Mouse (Mus musculus): ENCODE measurements around the gene Mroh8. TPM values are rescaled to one million over a fixed set of nuclear protein-coding genes. Genes with fewer than 3 reads are reported as not detected.

The Mroh8 gene
- polyA plus RNA-seq, 1 experiment from 2014 or later: 0.46 TPM

DNA sequence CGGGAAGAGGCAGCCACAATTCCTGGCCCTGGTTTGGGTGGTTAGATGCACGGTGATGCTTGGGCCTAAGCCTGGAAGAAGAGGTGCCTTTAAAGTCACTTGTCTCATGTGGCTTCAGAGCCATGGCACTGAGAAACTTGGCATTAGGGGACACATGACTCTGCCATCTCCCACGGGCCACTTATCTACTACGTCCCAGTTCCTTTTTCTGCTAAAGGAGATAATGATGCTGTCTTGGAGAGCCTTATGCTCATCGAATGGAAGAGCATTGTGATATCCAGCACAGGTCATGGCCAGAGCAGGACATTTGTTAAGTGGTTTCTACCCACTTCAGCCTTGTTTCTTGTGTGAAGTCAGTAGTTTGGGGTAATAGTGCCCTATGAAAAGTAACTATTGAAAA lies 9.6 kb upstream of the Mroh8 start:
- H3K36me3 ChIP-seq: peaks cover 84% of the 10 kb centered on the region
- H3K4me3 ChIP-seq: no peak overlapping the region
- H3K27me3 ChIP-seq (replicated peaks): no peaks in the 10 kb centered on the region
- no peak overlapping the region for H3K27ac ChIP-seq (ENCODE audit: poor library complexity, severe bottlenecking)
- 74% methylated on average over 5 of the region's 5 CpGs for WGBS
- no peaks in the 10 kb centered on the region for H3K9me3 ChIP-seq (replicated peaks)
- H3K4me1 ChIP-seq (replicated peaks): no peaks in the 10 kb centered on the region
- no peak for ATAC-seq (ENCODE audit: insufficient number of reproducible peaks, low FRiP score)
- no peak overlapping the region for H3K4me2 ChIP-seq
- no peak overlapping the region for H3K9ac ChIP-seq

- Histone ChIP-seq H3K27ac (ENCODE audit: poor library complexity, severe bottlenecking) (no peak overlapping the region), H3K4me3 (no peak overlapping the region), H3K4me2 (no peak overlapping the region), H3K9ac (no peak overlapping the region), H3K27me3 (replicated peaks) (no peaks in the 10 kb centered on the region), H3K36me3 (peaks cover 85% of the 10 kb centered on the region), H3K4me1 (replicated peaks) (no peaks in the 10 kb centered on the region), H3K9me3 (replicated peaks) (no peaks in the 10 kb centered on the region)
- WGBS: 27% methylated on average over 3 of the region's 3 CpGs
- no peak for ATAC-seq (ENCODE audit: insufficient number of reproducible peaks, low FRiP score)
These were observed 8.2 kb upstream of the Mroh8 start for GRCm38 (mm10) chr2:157287542-157287941.

DNA sequence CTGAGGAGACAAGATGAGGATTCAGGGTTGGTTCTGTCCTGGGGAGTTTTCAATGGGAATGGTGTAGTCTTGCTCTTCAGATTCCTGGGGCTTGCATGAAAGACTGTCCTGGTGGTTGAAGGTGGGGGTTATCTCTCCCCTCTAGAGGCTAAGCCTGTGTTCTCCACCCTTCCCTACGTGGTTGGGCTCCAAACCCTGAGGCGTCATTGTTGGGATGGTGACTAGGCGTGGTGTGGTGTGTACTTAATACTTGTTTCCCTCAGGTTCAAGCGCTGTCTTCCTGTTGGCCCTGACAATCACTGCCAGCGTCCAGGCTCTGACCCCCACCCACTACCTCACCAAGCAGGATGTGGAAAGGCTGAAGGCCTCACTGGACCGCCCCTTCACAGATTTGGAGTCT lies 4.0 kb upstream of the Mroh8 start:
- Histone ChIP-seq H3K9ac (no peak overlapping the region), H3K27me3 (replicated peaks) (no peaks in the 10 kb centered on the region), H3K27ac (ENCODE audit: poor library complexity, severe bottlenecking) (no peak overlapping the region), H3K4me3 (no peak overlapping the region), H3K4me2 (no peak overlapping the region), H3K36me3 (peaks cover 53% of the 10 kb centered on the region), H3K4me1 (replicated peaks) (peaks cover 19% of the 10 kb centered on the region), H3K9me3 (replicated peaks) (no peaks in the 10 kb centered on the region)
- no peak for ATAC-seq (ENCODE audit: insufficient number of reproducible peaks, low FRiP score)
- WGBS: 78% methylated on average over 6 of the region's 6 CpGs

- H3K27ac ChIP-seq (ENCODE audit: poor library complexity, severe bottlenecking): peak within 1 kb of the TSS; percentile 93
- H3K9ac ChIP-seq: peak within 1 kb of the TSS; percentile 96
- H3K27me3 ChIP-seq (replicated peaks): no peaks in the 10 kb centered on the region
- H3K4me3 ChIP-seq: peak within 1 kb of the TSS; percentile 98
- peaks cover 22% of the 10 kb centered on the region for H3K36me3 ChIP-seq
- no peaks in the 10 kb centered on the region for H3K9me3 ChIP-seq (replicated peaks)
- H3K4me2 ChIP-seq: peak within 1 kb of the TSS; percentile 89
- ATAC-seq (ENCODE audit: insufficient number of reproducible peaks, low FRiP score): peak; percentile 100
- H3K4me1 ChIP-seq (replicated peaks): peaks cover 23% of the 10 kb centered on the region
- WGBS: under 1% methylated on average over 62 of the region's 64 CpGs
These were observed 483 bp downstream of the Mroh8 start, which contains the start of gene Rpn2 for GRCm38 (mm10) chr2:157278717-157279415. Gene Rpn2, plus strand, starts transcription at chr2:157279017.

DNA sequence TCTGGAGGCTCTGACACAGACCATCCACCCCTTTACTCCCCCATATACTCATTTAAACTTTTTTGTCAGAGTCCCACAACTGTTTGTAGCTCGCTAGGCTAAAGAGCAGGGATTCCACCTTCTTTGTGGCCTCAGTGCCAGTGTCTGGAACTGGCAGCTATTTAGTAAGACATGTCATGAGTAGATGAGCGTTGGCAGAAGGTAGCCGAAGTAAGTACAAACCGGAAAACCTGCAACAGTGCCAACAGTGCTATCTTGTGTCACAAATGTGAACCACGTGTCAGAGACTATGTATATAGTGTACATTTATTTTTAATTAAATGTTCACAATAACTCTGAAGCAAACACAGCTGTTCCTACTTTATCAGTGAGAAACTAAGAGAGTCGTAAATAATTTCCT lies 15.5 kb downstream of the Mroh8 start:
- H3K4me2 ChIP-seq: no peak overlapping the region
- no peaks in the 10 kb centered on the region for H3K27me3 ChIP-seq (replicated peaks)
- no peak overlapping the region for H3K27ac ChIP-seq (ENCODE audit: poor library complexity, severe bottlenecking)
- H3K4me1 ChIP-seq (replicated peaks): no peaks in the 10 kb centered on the region
- WGBS: 71% methylated on average over 6 of the region's 6 CpGs
- no peak overlapping the region for H3K9ac ChIP-seq
- no peak for ATAC-seq (ENCODE audit: insufficient number of reproducible peaks, low FRiP score)
- H3K9me3 ChIP-seq (replicated peaks): no peaks in the 10 kb centered on the region
- H3K36me3 ChIP-seq: no peaks in the 10 kb centered on the region
- no peak overlapping the region for H3K4me3 ChIP-seq

DNA sequence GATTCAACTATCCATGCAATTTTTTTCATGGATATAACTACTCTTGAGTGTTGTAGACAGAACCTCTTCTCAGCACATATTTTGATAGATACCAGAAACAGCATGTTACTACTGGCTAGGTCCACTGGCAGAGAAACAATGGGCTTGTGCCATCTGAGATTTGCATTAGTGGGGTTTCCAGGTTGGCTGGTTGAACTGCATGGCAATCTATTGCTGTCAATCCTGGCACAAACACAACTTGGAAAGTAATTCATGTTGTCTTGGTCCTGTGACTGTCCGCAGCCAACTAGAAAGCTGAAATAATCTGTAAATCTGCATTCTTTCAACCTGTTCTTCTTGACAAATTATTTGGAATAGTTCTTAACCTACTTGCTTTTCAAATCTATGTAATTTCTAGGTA lies 16.2 kb downstream of the Mroh8 start:
- H3K4me3 ChIP-seq: no peak overlapping the region
- H3K27ac ChIP-seq (ENCODE audit: poor library complexity, severe bottlenecking): no peak overlapping the region
- H3K4me2 ChIP-seq: no peak overlapping the region
- 83% methylated on average over 1 of the region's 1 CpGs for WGBS
- no peaks in the 10 kb centered on the region for H3K4me1 ChIP-seq (replicated peaks)
- ATAC-seq (ENCODE audit: insufficient number of reproducible peaks, low FRiP score): no peak
- H3K9me3 ChIP-seq (replicated peaks): no peaks in the 10 kb centered on the region
- no peak overlapping the region for H3K9ac ChIP-seq
- no peaks in the 10 kb centered on the region for H3K27me3 ChIP-seq (replicated peaks)
- no peaks in the 10 kb centered on the region for H3K36me3 ChIP-seq

DNA sequence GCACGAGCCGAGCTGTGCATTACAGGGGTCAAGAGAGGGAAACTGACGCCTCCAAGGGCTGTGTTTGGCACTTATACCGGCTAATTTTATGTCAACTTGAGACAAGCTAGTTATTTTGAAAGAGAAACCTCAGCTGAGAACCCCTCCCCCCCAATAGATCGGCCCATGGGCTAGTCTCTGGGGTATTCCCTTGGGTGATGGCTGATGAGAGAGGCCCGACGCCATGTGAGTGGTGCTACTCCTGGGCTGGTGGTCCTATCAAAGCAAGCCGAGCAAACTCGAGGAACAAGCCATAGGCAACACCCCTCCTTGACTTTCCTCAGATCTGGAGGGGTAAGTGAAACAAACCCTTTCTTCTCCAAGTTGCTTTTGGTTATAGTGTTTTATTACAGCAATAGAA lies 16.8 kb downstream of the Mroh8 start:
- H3K4me3 ChIP-seq: no peak overlapping the region
- no peak overlapping the region for H3K4me2 ChIP-seq
- H3K36me3 ChIP-seq: no peaks in the 10 kb centered on the region
- no peak for ATAC-seq (ENCODE audit: insufficient number of reproducible peaks, low FRiP score)
- no peak overlapping the region for H3K27ac ChIP-seq (ENCODE audit: poor library complexity, severe bottlenecking)
- no peaks in the 10 kb centered on the region for H3K4me1 ChIP-seq (replicated peaks)
- H3K9ac ChIP-seq: no peak overlapping the region
- H3K27me3 ChIP-seq (replicated peaks): no peaks in the 10 kb centered on the region
- 68% methylated on average over 9 of the region's 9 CpGs for WGBS
- H3K9me3 ChIP-seq (replicated peaks): no peaks in the 10 kb centered on the region

DNA sequence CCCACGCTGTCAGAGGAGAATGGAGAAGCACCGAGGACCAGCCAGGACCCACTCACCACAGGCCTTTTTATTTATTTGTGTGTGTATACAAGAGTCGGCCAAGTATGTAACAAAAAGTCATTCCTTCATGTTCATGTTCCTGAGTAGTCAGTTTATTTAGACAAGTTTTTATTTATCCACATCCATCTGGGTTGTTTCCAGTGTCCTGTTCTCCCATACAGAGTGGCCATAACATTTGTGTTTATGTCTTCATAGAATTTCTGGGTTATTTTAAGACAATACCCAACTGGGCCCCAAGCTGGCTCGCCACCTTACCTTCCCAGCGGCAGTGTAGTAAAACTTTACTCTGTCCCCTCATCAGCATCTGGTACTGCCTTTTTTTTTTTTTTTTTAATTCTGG lies 17.4 kb downstream of the Mroh8 start:
- Histone ChIP-seq H3K4me3 (no peak overlapping the region), H3K27ac (ENCODE audit: poor library complexity, severe bottlenecking) (no peak overlapping the region), H3K4me1 (replicated peaks) (no peaks in the 10 kb centered on the region), H3K4me2 (no peak overlapping the region), H3K36me3 (no peaks in the 10 kb centered on the region), H3K27me3 (replicated peaks) (no peaks in the 10 kb centered on the region), H3K9ac (no peak overlapping the region), H3K9me3 (replicated peaks) (no peaks in the 10 kb centered on the region)
- no peak for ATAC-seq (ENCODE audit: insufficient number of reproducible peaks, low FRiP score)
- WGBS: 77% methylated on average over 5 of the region's 5 CpGs

DNA sequence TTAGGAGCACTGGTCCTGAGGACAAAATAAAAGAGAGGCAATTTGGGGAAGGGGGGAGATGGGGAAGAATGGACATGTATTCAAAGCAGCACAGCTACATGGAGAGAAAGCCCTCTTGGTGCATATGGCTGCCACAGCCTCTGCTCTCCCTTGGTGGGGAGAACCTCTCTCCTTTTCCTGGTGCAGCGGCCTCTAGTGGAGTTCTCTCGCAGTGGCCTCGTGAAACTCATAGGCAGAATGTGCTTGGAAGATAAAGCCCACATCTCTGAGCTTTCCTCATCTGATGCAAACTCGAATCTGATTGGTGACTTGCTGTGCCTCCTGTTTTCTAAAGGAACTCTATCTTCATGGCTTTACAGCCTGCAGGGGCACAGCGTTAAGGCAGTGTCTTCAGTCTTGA lies 19.6 kb downstream of the Mroh8 start:
- Histone ChIP-seq H3K4me2 (no peak overlapping the region), H3K9ac (no peak overlapping the region), H3K27ac (ENCODE audit: poor library complexity, severe bottlenecking) (no peak overlapping the region), H3K27me3 (replicated peaks) (no peaks in the 10 kb centered on the region), H3K4me3 (no peak overlapping the region), H3K9me3 (replicated peaks) (no peaks in the 10 kb centered on the region), H3K4me1 (replicated peaks) (no peaks in the 10 kb centered on the region), H3K36me3 (no peaks in the 10 kb centered on the region)
- ATAC-seq (ENCODE audit: insufficient number of reproducible peaks, low FRiP score): no peak
- WGBS: 4% methylated on average over 5 of the region's 5 CpGs

GRCm38 (mm10) chr2:157248111-157248510 lies 31.2 kb downstream of the Mroh8 start:
- no peak overlapping the region for H3K9ac ChIP-seq
- H3K27me3 ChIP-seq (replicated peaks): 0 out of 2 replicates have a peak, but pooled peaks cover 3% of the 10 kb centered on the region
- H3K4me1 ChIP-seq (replicated peaks): no peaks in the 10 kb centered on the region
- ATAC-seq (ENCODE audit: insufficient number of reproducible peaks, low FRiP score): no peak
- no peaks in the 10 kb centered on the region for H3K9me3 ChIP-seq (replicated peaks)
- no peak overlapping the region for H3K27ac ChIP-seq (ENCODE audit: poor library complexity, severe bottlenecking)
- H3K4me3 ChIP-seq: no peak overlapping the region
- no peaks in the 10 kb centered on the region for H3K36me3 ChIP-seq
- no peak overlapping the region for H3K4me2 ChIP-seq

DNA sequence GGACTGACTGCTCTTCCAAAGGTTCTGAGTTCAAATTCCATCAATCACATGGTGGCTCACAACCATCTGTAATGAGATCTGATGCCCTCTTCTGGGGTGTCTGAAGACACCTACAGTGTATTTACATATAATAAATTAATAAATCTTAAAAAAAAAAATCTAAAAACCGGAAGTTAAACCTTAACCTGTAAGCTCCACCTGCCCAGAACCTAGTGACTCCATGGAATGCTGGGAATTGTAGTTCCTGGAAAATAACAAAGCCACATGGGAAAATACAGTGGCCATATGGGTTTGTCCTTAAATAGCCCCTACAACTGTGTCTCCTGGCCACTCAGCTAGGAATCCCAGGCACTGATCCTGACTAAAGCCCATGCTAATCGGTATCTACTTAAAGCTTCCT lies 33.7 kb downstream of the Mroh8 start:
- H3K9me3 ChIP-seq (replicated peaks): no peaks in the 10 kb centered on the region
- no peak overlapping the region for H3K9ac ChIP-seq
- no peak for ATAC-seq (ENCODE audit: insufficient number of reproducible peaks, low FRiP score)
- H3K27ac ChIP-seq (ENCODE audit: poor library complexity, severe bottlenecking): no peak overlapping the region
- no peaks in the 10 kb centered on the region for H3K4me1 ChIP-seq (replicated peaks)
- no peak overlapping the region for H3K4me2 ChIP-seq
- H3K36me3 ChIP-seq: no peaks in the 10 kb centered on the region
- no peaks in the 10 kb centered on the region for H3K27me3 ChIP-seq (replicated peaks)
- H3K4me3 ChIP-seq: no peak overlapping the region
- WGBS: 70% methylated on average over 2 of the region's 2 CpGs

DNA sequence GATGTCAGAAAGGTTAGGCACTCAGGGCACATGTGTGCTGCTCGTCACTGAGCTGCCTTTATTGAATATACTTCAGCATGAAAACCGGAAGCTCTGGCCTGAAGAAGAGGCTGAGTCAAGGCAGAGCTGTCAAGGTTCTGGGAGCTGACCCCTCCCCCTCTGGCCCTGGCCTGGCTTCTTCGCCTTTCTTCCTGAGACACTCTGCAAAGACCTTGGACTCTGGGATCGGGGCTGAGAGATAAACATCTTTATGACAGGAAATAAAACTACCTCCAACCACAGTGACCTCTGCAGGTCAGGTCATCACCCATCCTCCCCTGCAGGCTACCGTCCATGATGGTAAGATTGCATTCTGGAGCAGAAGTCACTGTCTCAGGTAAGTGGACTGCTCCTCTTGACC lies 34.3 kb downstream of the Mroh8 start:
- 44% methylated on average over 5 of the region's 5 CpGs for WGBS
- H3K36me3 ChIP-seq: no peaks in the 10 kb centered on the region
- H3K27ac ChIP-seq (ENCODE audit: poor library complexity, severe bottlenecking): no peak overlapping the region
- H3K4me2 ChIP-seq: no peak overlapping the region
- H3K9me3 ChIP-seq (replicated peaks): no peaks in the 10 kb centered on the region
- H3K27me3 ChIP-seq (replicated peaks): no peaks in the 10 kb centered on the region
- H3K4me1 ChIP-seq (replicated peaks): no peaks in the 10 kb centered on the region
- ATAC-seq (ENCODE audit: insufficient number of reproducible peaks, low FRiP score): no peak
- no peak overlapping the region for H3K4me3 ChIP-seq
- H3K9ac ChIP-seq: no peak overlapping the region
